Mouse (Mus musculus): ENCODE measurements around the gene Olfr1222.

DNA sequence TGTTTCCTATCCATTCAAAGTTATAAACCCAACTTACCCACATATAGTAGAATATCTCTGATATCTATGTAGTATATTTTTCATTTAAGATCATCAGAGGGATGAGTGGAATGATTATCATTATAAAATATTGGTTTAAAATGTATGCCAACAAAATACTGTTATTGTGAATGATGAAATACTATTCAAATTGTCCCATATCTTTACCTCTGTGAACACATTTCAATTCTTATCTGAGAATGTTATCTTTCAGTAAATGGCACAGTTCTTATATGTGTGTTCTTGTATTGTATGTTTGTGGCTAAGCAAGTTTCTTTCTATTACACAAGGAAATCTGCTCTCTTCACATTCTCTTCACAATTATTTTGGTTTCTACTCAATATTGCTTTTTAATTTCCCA, 27.2 kb downstream of the Olfr1222 start:
- TF ChIP-seq CTCF (conservative IDR thresholded peaks at IDR 0.05 in 1 of 2, IDR thresholded peaks at IDR 0.05 in 1 of 2; ENCODE audit: low read depth in 2 of 2, low read length in 2 of 2) (no peak), EP300 (IDR thresholded peaks at IDR 0.05; ENCODE audit: low read length) (no peak), ZC3H11A (IDR thresholded peaks at IDR 0.05; ENCODE audit: low read depth, low read length) (no peak), MYC (IDR thresholded peaks at IDR 0.05; ENCODE audit: low read depth, low read length) (no peak)

All from CH12.LX (cell line).